Mouse (Mus musculus) intestine, postnatal 0 days (tissue): ENCODE data around the gene Ttc33. TPM values are rescaled to one million over a fixed set of nuclear protein-coding genes. Genes with fewer than 3 reads are reported as not detected.
A peak's percentile ranks its signal among the peaks of the same experiment; 100 is the strongest.

Experiments used
- ATAC-seq: fragments of 200-750 bp; cut with Nextera tagmentation; 2 replicates; pipeline ENCODE4 v1.8.0; 2017; ENCODE audit warnings: mild to moderate bottlenecking, moderate TSS enrichment, moderate library complexity
- H3K27ac ChIP-seq: fragments of 300-500 bp; sonication (generic); 2 replicates; pipeline ENCODE4 v1.5.1; 2014; ENCODE audit warnings: mild to moderate bottlenecking, low read depth, low read length, moderate library complexity
- H3K27me3 ChIP-seq: fragments of 300-500 bp; sonication (generic); replicated peaks from 2 replicates; pipeline ENCODE4 v1.6.1; 2014; ENCODE audit warnings: low read length, mixed read lengths; ENCODE audit not compliant: control insufficient read depth, insufficient read depth
- H3K36me3 ChIP-seq: fragments of 300-500 bp; sonication (generic); 2 replicates; pipeline ENCODE4 v1.6.1; 2014; ENCODE audit warnings: mild to moderate bottlenecking, moderate library complexity; ENCODE audit not compliant: control insufficient read depth, insufficient read depth
- H3K4me1 ChIP-seq: fragments of 300-500 bp; sonication (generic); replicated peaks from 2 replicates; pipeline ENCODE4 v1.6.1; 2014; ENCODE audit warnings: antibody characterized with exemption, low read length, mixed read lengths; ENCODE audit not compliant: control insufficient read depth, insufficient read depth
- H3K4me2 ChIP-seq: fragments of 300-500 bp; sonication (generic); replicated peaks from 2 replicates; pipeline ENCODE4 v1.6.1; 2014; ENCODE audit warnings: low read depth, mild to moderate bottlenecking, moderate library complexity
- H3K4me3 ChIP-seq: fragments of 300-500 bp; sonication (generic); 2 replicates; pipeline ENCODE4 v1.5.1; 2014; ENCODE audit warnings: low read depth, low read length
- H3K9ac ChIP-seq: fragments of 300-500 bp; sonication (generic); 2 replicates; pipeline ENCODE4 v1.6.1; 2014; ENCODE audit warnings: mild to moderate bottlenecking, low read depth, low read length
- H3K9me3 ChIP-seq: fragments of 300-500 bp; sonication (generic); 2 replicates; pipeline ENCODE4 v1.6.1; 2016; ENCODE audit warnings: mixed run types; ENCODE audit not compliant: control insufficient read depth
- CTCF ChIP-seq: sonication (generic); IDR thresholded peaks from 2 replicates; pipeline ENCODE4 v1.5.1; 2016; ENCODE audit warnings: low read depth, mild to moderate bottlenecking, control low read depth, antibody characterized with exemption, moderate library complexity
- WGBS: fragments of 180-500 bp; shearing (Covaris S2); extraction: QIAGEN DNeasy Blood & Tissue Kit; methylation state at CpG from one replicate; pipeline ENCODE4 v1.1.7; 2014; 5-methylcytosine and 5-hydroxymethylcytosine counted together
- polyA plus RNA-seq: library from polyadenylated mRNA; unstranded; fragments of >200 nt; fragmentation: Nextera tagmentation; extraction: Ambion mirVana; gene quantifications from 2 replicates; pipeline ENCODE4 v1.2.1, GENCODE M21; 2015

Gene Ttc33
- polyA plus RNA-seq, 1 experiment from 2014 or later: 26.0 TPM

DNA sequence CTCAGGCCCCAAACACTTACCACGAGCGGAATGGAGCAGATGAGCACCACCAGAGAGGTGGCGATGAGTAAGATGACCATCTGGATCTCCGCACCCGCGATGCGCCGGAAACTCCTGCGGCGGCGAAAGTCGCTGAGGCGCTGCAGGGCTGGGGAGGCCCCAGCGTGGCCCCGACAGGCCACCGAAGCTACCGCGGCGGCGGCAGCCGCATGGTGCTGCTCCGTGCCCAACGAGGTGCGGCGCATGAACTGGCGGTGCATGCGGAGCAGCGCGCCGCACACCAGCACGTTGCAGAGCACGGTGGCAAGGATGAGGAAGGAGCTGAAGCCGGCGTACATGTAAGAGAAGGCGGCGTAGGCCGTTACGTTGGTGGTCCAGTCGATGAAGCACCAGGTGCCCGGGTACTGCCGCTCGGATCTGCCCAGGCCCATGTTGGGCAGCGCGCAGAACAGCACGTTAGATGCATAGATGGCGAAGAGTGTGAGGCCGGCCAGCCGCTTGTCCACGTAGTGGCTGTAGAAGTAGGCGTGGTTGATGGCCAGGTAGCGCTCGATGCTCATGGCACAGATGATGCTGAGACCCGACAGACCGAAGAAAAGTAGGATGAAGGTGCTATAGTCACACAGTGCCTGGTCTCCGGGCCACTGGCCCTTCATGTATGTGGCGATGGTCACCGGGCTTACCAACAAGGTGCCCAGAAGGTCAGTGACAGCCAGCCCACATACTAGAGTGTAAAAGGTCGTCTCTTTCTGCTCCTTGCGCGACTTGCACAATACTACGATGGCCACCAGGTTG lies 57.1 kb downstream of the Ttc33 start:
- Histone ChIP-seq H3K4me2 (peak overlapping the region; percentile 88), H3K27me3 (no peaks in the 10 kb centered on the region), H3K27ac (no peak overlapping the region; the same call in 1 of the 2 replicates), H3K4me3 (peak overlapping the region; percentile 74), H3K36me3 (peaks cover 1% of the 10 kb centered on the region; the same call in 1 of the 2 replicates), H3K9ac (peak overlapping the region; percentile 40), H3K4me1 (peaks cover 3% of the 10 kb centered on the region), H3K9me3 (no peaks in the 10 kb centered on the region)
- 2% methylated on average over 61 of the region's 61 CpGs for WGBS
- no peak for TF ChIP-seq CTCF
- peak; percentile 24; the same call in 1 of the 2 replicates for ATAC-seq

DNA sequence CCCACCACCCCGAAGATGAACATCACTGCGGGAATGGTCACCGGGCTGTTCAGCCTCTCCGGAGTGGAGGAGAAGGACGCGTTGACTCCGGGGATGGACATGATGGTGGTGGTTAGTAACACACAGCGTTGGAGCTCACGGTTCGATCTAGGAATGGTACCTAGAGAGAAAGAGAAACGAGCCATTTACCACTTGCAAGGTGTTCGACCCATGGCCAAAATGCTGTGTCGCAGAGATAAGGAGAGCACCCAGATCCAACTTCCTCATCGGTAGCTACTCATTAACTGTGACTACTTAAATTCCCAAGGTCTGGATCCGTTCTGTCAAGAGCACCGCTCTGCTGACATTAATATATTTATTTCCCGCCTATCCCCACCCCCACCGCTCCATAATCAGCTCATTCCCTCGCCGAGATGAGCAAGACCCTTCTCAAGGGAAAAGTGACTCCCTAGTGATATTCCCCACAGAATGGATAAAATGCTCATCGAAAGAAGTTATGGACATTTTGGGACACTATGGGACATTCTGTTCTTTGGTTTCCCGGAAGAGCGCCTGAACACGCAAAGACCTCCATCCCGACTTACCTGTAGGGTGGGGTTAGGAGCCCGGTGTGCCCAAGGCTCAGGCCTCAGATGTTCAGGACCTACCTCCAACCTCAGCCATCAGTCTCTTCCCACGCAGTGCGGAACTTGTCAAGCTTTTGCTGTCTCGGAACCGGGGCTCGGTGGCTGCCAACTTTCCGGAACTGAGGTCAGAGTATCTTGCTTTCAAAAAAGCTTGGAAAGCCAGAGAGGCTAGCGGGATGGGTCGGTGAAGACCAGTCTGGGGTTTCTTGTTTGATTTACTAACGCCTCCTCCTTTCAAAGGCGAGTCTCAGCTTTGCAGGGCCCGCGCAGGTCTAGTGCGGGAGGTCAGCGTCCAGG lies 58.0 kb downstream of the Ttc33 start:
- Histone ChIP-seq H3K4me1 (peaks cover 3% of the 10 kb centered on the region), H3K27ac (peak overlapping the region; percentile 70), H3K9me3 (no peaks in the 10 kb centered on the region), H3K4me2 (peak overlapping the region; percentile 88), H3K36me3 (no peaks in the 10 kb centered on the region; the same call in 1 of the 2 replicates), H3K9ac (peak overlapping the region; percentile 55), H3K27me3 (no peaks in the 10 kb centered on the region), H3K4me3 (peak overlapping the region; percentile 74)
- TF ChIP-seq CTCF: no peak
- 5% methylated on average over 40 of the region's 40 CpGs for WGBS
- peak; percentile 1; the same call in 1 of the 2 replicates for ATAC-seq

DNA sequence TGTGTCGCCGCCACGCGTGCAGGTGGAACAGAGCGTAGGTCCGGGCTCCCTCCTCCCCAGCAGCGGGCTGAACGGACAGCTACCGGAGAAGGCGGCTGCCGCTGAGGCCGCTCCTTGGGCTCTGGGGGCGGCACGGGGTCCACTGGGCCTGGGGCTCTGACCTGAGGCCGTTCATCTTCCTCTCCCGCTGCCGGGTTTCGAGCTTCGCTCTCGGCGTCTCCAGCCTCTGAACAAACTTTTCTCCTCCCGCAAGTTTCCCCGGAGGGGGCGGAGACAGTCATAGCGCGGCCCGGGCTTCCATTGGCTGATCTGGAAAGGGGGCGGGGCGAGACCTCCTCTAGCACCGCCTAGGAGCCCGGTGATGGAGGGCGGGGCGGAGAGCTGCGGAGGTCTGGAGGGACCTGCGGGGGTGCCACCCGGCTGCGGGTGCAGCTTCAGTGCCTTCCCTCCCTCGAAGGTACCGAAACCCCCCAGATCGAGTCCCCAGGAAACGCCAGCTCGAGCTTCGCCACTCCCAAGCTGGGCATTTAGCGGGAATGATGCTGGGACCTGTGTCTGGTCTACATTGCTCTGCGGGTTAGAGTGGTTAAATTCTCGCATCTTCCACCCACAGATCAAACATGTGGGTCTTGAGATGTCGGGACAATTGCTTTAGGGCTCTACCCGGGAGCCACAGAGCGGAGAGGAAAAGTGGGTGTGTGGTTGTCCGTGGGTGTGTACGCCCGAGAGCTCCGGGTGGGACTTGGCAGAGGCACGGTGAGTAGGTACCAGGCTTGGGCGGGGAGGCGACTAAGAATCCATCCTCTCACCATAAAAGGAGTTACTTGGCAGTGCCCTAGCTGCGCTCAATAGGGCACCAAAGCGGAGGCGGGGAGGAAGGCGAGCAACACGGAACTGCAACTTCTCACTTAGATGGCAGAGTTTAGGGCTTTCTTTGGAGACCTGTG lies 58.9 kb downstream of the Ttc33 start, which contains the start of gene Ptger4:
Gene Ptger4 (minus strand): TSS at position 229 of the 947 bp plus-strand sequence.
- 1% methylated on average over 60 of the region's 61 CpGs for WGBS
- Histone ChIP-seq H3K27ac (peak within 1 kb of the TSS; percentile 70), H3K4me3 (peak within 1 kb of the TSS; percentile 74), H3K36me3 (no peaks in the 10 kb centered on the region; the same call in 1 of the 2 replicates), H3K27me3 (no peaks in the 10 kb centered on the region), H3K4me2 (peak within 1 kb of the TSS; percentile 88), H3K4me1 (peaks cover 3% of the 10 kb centered on the region), H3K9ac (peak within 1 kb of the TSS; percentile 55), H3K9me3 (no peaks in the 10 kb centered on the region)
- ATAC-seq: peak; percentile 94
- TF ChIP-seq CTCF: no peak

DNA sequence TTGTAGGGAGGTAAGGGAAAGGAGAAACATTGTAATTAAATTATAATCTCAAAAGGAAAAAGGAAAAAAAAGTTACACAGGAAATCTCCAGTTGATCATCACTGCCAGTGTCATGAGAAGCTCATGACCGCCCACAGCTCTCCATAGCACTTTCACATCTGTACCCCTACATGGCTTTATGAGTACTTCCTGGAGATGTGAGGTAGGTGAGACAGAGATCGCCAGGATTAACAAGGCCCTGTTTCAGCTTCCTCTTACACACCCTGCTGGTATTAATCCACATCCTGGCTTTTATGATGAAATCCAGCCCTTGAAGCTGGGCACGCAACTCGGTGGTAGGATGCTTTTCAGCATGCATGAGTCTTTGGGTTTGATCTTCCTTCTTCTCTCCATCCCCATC lies 64.9 kb downstream of the Ttc33 start:
- Histone ChIP-seq H3K27me3 (no peaks in the 10 kb centered on the region), H3K27ac (no peak overlapping the region), H3K9me3 (no peaks in the 10 kb centered on the region), H3K36me3 (no peaks in the 10 kb centered on the region), H3K4me1 (no peaks in the 10 kb centered on the region), H3K4me3 (no peak overlapping the region), H3K9ac (no peak overlapping the region), H3K4me2 (no peak overlapping the region)
- 83% methylated on average over 4 of the region's 4 CpGs for WGBS
- TF ChIP-seq CTCF: no peak
- no peak for ATAC-seq

DNA sequence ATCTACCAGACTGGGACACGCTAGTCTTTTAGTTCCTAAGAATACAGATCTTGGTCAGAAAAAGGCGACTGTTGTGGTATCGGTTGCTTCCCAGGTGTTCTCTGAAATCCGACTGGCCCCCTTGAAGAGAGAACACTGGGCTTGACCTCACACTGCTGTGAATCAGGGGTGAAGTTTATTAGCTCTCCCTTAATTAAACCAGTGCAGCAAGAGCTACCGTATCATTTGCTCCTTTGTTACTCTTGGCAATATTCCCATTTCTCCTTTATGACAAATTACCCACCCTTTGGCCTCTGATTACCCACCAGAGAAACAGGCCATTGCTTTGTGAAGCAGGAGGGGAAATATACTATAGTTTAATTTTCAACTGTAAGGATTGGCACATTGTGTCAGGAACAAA lies 74.9 kb downstream of the Ttc33 start:
- no peak overlapping the region for H3K9ac ChIP-seq
- 36% methylated on average over 5 of the region's 5 CpGs for WGBS
- no peak overlapping the region for H3K27ac ChIP-seq
- no peak overlapping the region for H3K4me3 ChIP-seq
- ATAC-seq: peak; percentile 57
- H3K36me3 ChIP-seq: no peaks in the 10 kb centered on the region
- no peaks in the 10 kb centered on the region for H3K9me3 ChIP-seq
- no peak overlapping the region for H3K4me2 ChIP-seq
- TF ChIP-seq CTCF: no peak
- no peaks in the 10 kb centered on the region for H3K27me3 ChIP-seq
- no peaks in the 10 kb centered on the region for H3K4me1 ChIP-seq
